13 mouse cellular contexts compared by ENCODE assay signal in the genomic region with DNA sequence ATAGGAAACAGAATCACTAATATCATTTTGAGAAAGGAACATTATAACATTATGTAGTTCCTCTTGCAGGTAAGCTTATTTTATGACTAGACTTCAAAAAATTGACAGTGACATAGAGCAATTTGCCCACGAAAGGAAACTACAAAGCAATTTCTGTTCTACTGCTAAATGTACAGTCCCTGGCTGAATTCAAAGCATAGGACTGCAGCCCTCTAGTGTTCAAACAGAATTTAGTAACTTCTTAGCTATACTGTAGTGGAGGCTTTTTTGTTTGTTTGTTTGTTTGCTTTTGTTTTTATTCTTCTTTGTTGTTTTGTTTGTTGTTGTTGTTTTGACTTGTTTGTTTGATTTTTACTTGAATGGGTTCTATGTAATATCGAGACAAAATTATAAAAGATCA.
DNase-seq lines count a peak whose midpoint lies in the region; ATAC-seq and TF ChIP-seq lines count a peak whose summit lies in the region.
"Had no signal": no experiment of that assay in that cellular context is flagged by ENCODE, and none has a peak within 500 bp of the region (broad histone marks: within the 10 kb centered on the region; RNA-seq: fewer than 3 reads in every experiment).

No protein-coding gene starts in this region.

- WGBS in hindbrain, postnatal 0 days = 57% methylated on average over 2 of the region's 2 CpGs
- 69% methylated on average over 2 of the region's 2 CpGs for WGBS in hindbrain, embryonic 13.5 days

- no peak overlapping the region for H3K27ac ChIP-seq in hindbrain, postnatal 0 days
- H3K27ac ChIP-seq in hindbrain, embryonic 13.5 days = no peak overlapping the region
- H3K27ac ChIP-seq: heart, embryonic 13.5 days had no signal

- no peaks in the 10 kb centered on the region for H3K4me1 ChIP-seq in hindbrain, postnatal 0 days (ENCODE audit: insufficient read depth, low read length)
- no peaks in the 10 kb centered on the region for H3K4me1 ChIP-seq in hindbrain, embryonic 13.5 days (replicated peaks)
- H3K4me1 ChIP-seq: heart, embryonic 13.5 days had no signal

- no peak for DNase-seq in cerebellum, postnatal 36 days
- peak; percentile 72 for DNase-seq in hindbrain, postnatal 0 days (ENCODE audit: low spot score)
- peak; percentile 3 for DNase-seq in 416B (ENCODE audit: low read depth)
- DNase-seq in embryo, embryonic 10.5 days (ENCODE audit: low spot score) = peak; percentile 14
- DNase-seq in kidney, adult 18-20 months = no peak
- no peak for DNase-seq in B cell, adult 2 months
- DNase-seq: cerebellum, adult 9-11 months; gastrocnemius, postnatal 10 days; lung, adult 2 months; right cerebral cortex, adult 18-20 months had no signal

- H3K9ac ChIP-seq in hindbrain, postnatal 0 days (replicated peaks; ENCODE audit: low read length) = no peak overlapping the region
- no peak overlapping the region for H3K9ac ChIP-seq in hindbrain, embryonic 13.5 days
- H3K9ac ChIP-seq: heart, embryonic 13.5 days had no signal

- ATAC-seq in cerebellum, adult (ENCODE audit: insufficient number of reproducible peaks, low FRiP score, low TSS enrichment) = 0 out of 2 replicates have a peak, but pooled peaks have one; percentile 61
- ATAC-seq in hindbrain, postnatal 0 days = no peak
- no peak for ATAC-seq in hindbrain, embryonic 13.5 days (ENCODE audit: low FRiP score)

- no peak overlapping the region for H3K4me2 ChIP-seq in hindbrain, postnatal 0 days (ENCODE audit: low read depth, low read length)
- no peak overlapping the region for H3K4me2 ChIP-seq in hindbrain, embryonic 13.5 days
- H3K4me2 ChIP-seq: heart, embryonic 13.5 days had no signal

- TF ChIP-seq CTCF in hindbrain, postnatal 0 days (IDR thresholded peaks at IDR 0.05; ENCODE audit: low read depth) = peak; percentile 70

- H3K4me3 ChIP-seq in hindbrain, postnatal 0 days (ENCODE audit: low read length) = no peak overlapping the region
- no peak overlapping the region for H3K4me3 ChIP-seq in hindbrain, embryonic 13.5 days
- H3K4me3 ChIP-seq: heart, embryonic 13.5 days had no signal

- H3K9me3 ChIP-seq in hindbrain, postnatal 0 days (ENCODE audit: low read length) = no peaks in the 10 kb centered on the region
- H3K9me3 ChIP-seq in hindbrain, embryonic 13.5 days = no peaks in the 10 kb centered on the region
- H3K9me3 ChIP-seq: heart, embryonic 13.5 days had no signal

- no peaks in the 10 kb centered on the region for H3K27me3 ChIP-seq in hindbrain, postnatal 0 days (ENCODE audit: insufficient read depth, low read length)
- no peaks in the 10 kb centered on the region for H3K27me3 ChIP-seq in hindbrain, embryonic 13.5 days
- H3K27me3 ChIP-seq: heart, embryonic 13.5 days had no signal

- no peaks in the 10 kb centered on the region for H3K36me3 ChIP-seq in hindbrain, postnatal 0 days (ENCODE audit: insufficient read depth, low read length)
- no peaks in the 10 kb centered on the region for H3K36me3 ChIP-seq in hindbrain, embryonic 13.5 days
- H3K36me3 ChIP-seq: heart, embryonic 13.5 days had no signal

Comparison
In these comparisons a context has a peak if more than half of its experiments do, and no peak if none do; other contexts are left out.
1. DNase-seq: peak in hindbrain, postnatal 0 days (single experiment), 416B (single experiment) and embryo, embryonic 10.5 days (single experiment); none in cerebellum, postnatal 36 days (0 of 2), kidney, adult 18-20 months (single experiment) and B cell, adult 2 months (0 of 2).